Mouse (Mus musculus): ENCODE data around the gene Rpl27.
"Not testable (repeated sequence)": the region's sequence is repeated elsewhere in the genome, so short reads cannot be mapped to it uniquely, and the experiment has no call there.

Gene Rpl27

DNA sequence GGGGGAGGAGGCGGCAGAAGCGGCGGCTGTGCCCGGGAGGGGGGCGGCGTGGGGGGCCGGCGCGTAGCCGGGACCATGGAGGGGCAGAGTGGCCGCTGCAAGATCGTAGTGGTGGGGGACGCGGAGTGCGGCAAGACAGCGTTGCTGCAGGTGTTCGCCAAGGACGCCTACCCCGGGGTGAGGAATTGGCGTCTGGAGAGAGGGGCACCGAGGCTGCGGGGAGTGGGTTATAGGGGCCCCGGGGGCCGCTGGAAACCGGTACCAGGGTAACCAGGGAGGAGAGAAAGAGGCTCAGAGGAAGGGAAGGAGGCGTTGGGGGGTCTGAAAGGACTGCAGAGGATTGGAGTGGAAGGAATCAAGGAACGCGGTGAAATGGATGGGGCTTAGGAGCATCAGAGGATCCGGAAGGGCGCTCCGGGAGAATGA lies 26.2 kb downstream of the Rpl27 start:
- DNase-seq (ENCODE audit: low spot score), result no peak

DNA sequence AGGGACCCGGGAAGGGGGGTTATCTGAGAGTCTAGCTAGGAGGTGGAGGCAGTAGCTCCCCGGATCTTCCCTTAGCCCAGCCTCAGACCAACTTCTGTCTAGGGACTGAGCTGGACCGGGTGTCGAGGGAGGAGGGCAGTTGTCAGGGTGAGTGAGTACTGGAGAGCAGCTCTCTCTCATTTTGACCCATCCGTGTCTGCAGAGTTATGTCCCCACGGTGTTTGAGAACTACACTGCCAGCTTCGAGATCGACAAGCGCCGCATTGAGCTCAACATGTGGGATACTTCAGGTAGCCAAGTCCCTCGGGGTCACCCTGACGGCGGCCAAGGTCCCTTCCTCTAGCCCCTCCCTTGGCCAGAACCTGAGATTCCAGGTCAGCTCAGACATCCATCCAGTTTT lies 26.6 kb downstream of the Rpl27 start:
- no peak for DNase-seq (ENCODE audit: low spot score)

- no peak for DNase-seq (ENCODE audit: low spot score)
These were observed 27.1 kb downstream of the Rpl27 start for GRCm38 (mm10) chr11:101469155-101469554.

DNA sequence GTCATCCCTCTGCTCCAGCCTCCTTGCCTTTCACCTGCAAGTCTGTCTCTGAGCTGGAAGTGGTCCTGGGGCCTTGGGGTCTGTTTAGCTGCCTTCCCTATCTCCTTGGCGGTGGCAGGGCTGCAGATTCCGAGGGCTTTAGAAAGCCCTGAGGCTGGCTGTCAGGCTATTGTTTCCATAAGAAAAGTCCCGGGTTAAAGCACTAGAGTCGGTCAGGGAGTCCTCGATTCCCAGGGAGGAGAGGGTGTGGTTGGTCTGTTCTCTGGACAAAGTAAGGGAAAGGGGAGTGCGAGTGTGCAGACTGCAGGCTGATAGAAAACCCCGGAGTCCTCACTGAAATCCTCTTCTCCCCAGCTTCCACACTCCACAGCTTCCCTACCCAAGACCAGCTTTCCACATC lies 28.1 kb downstream of the Rpl27 start:
- DNase-seq (ENCODE audit: low spot score), result no peak

DNA sequence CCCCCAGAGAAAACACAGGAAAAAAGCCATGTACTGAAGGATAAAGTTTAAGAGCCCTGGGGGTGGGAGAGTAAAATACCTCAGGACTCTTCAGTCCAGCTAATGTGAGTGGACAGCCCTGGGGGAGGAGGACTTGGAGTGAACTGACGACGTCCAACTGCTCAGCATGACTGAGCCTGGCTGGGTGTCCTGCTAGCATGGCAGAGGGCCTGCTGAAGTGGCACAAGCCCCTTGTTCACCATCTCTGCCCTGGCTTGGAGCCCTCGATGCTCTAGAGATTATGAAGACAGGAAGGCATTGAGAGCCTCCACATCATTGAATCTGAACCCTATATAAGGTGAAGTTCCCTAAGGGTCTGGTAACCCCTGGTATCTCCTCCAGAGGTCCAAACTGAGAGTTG lies 29.8 kb downstream of the Rpl27 start:
- DNase-seq (ENCODE audit: low spot score), result no peak

DNA sequence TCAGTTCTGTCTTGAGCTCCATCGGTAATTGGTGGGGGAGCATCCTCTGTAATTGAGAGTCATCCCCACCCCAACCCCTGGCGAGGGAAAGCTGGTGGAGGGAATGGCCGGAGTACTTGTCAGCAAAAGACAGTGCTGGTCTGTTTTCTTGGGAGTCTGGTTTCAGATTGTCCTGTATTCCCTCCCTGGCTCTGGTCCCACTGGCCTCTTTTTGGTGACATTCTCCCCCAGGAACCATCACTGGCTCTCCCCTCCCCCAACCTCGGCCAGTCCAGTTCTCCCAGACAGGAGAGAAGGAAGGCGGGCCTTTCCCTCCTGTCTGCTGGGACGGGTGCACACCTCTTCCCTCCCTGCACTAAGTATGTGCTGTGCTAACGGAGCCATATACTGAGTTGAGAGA lies 30.2 kb downstream of the Rpl27 start:
- DNase-seq (ENCODE audit: low spot score), result peak; percentile 69

GRCm38 (mm10) chr11:101473686-101474085 lies 31.6 kb downstream of the Rpl27 start:
- DNase-seq (ENCODE audit: low spot score), result not testable (repeated sequence)

GRCm38 (mm10) chr11:101474298-101474697 lies 32.2 kb downstream of the Rpl27 start:
- no peak for DNase-seq (ENCODE audit: low spot score)

DNA sequence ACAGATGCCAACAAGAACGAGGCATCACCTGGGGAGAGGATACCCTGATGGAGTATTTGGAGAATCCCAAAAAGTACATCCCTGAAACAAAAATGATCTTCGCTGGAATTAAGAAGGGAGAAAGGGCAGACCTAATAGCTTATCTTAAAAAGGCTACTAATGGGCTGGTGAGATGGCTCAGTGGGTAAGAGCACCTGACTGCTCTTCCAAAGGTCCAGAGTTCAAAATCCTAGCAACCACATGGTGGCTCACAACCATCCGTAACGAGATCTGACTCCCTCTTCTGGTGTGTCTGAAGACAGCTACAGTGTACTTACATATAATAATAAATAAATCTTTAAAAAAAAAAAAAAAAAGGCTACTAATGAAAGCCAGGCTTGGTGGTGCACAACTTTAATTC lies 34.3 kb downstream of the Rpl27 start:
- DNase-seq (ENCODE audit: low spot score), result not testable (repeated sequence)

DNA sequence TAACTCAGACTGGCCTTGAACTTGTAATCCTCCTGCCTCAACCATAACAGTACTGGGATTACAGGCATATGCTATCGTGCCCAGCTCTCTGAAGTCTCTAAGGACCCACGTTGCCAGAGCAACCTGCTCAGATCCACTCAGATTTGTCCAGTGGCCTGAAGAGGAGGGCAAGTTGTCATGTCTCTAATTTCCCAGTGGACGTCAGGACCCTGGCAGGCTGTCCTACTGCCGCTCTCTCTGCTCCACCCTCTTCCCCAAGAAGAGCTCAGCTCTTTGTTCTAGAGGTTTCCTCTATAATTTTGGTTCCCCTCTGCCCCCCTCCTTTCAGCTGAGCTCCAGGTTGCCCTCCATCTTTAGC lies 35.1 kb downstream of the Rpl27 start:
- no peak for DNase-seq (ENCODE audit: low spot score)

GRCm38 (mm10) chr11:101477552-101478211 lies 35.6 kb downstream of the Rpl27 start:
- DNase-seq (ENCODE audit: low spot score), result no peak

DNA sequence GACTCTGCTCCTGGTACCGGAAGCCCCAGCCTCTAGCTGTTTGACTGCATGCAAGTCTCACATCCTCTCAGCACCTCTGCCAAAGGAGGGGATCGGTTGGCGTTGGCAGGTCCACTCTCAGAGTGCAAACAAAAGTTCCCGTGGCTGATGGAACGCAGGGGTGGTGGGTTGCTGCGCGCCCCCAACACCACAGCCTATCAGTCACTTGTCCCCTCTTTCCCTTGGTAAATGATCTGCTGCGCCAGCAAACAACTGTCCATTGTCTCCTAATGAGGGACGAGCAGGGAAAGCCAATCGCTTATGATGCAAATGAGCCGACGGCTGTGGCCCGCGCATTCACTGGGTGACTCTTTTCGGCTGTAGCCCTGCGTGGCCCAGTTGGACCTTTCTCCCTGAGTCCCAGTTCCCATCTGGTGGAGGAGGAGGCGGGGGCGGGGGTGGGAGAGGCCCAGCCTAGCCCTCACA lies 37.1 kb downstream of the Rpl27 start:
- no peak for DNase-seq (ENCODE audit: low spot score)

DNA sequence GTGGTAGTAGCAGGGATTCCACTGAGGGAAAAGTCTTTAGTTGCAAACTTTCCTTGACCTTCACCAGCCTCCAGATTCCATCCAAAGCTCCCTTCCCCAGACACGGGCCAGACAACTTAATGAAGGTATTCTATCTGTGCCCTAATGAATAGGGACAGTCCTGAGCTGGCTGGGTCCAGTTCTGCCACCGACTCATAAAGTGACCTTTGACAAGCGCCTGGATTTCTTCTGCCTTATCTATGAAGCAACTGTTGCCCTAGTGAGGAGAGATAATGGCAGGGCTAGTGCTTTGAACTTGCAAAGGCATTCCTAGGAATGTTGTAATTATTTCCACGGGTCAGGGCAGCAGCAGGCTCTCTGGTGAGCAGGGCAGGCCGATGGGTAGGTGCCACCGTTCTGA lies 38.8 kb downstream of the Rpl27 start:
- DNase-seq (ENCODE audit: low spot score), result no peak

- no peak for DNase-seq (ENCODE audit: low spot score)
These were observed 41.7 kb downstream of the Rpl27 start for GRCm38 (mm10) chr11:101483804-101484203.

- DNase-seq (ENCODE audit: low spot score), result no peak
These were observed 42.1 kb downstream of the Rpl27 start for GRCm38 (mm10) chr11:101484245-101484644.

GRCm38 (mm10) chr11:101484814-101485213 lies 42.7 kb downstream of the Rpl27 start:
- no peak for DNase-seq (ENCODE audit: low spot score)

DNA sequence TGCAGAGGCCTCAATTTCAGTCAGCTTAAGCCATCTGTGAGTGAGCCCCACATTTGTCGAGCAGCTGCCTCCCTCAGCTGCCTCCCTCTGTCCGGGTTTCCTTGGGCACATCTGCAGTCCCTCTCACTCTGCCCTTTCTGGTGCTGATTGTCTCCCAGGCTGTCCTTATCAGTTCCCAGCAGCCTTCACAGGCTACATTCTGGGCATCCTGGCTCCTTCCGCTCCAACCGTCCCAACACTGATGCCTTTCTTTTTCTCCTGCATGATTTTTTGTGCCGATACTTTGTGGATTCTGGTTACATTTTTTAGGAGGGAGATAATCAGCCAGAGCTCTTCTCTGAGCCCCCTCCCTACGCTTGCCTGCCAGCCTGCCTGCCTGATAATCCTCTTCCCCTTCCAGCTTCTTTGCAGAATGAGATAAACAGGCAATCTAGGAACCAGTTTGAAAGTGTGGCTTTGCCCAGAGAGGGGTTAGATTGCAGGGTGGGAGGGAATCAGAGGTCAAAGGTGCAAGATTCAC lies 43.5 kb downstream of the Rpl27 start:
- no peak for DNase-seq (ENCODE audit: low spot score)

- DNase-seq (ENCODE audit: low spot score), result no peak
These were observed 44.0 kb downstream of the Rpl27 start for GRCm38 (mm10) chr11:101486126-101486525.
